Comparison of ENCODE assay signal across 8 mouse cellular contexts in the genomic region with DNA sequence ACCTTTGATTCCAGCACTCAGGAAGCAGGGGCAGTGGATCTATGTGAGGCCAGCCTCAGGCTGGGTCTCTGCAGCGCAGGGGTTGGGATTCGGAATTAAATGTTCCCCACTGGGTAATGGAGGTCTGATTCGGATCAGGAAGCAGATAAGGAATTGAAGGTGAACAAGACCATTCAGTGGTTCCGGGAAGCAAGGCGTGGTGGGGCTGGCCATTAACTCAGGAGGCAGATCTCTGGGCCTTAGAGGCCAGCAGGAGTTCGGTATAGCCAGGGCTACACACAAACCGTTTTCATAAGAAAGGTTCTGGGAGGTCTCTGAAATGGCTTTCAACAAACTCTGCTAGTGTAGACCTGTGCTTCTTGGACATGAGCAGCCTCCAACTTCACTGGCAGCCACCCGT. TPM values are rescaled to one million over a fixed set of nuclear protein-coding genes. Genes with fewer than 3 reads are reported as not detected.
DNase-seq lines count a peak whose midpoint lies in the region; ATAC-seq lines count a peak whose summit lies in the region.

No protein-coding gene starts in this region.

- H3K9ac ChIP-seq in forebrain, embryonic 13.5 days: peak overlapping the region; percentile 79
- H3K9ac ChIP-seq in liver, embryonic 12.5 days: peak overlapping the region; percentile 85

- no peaks in the 10 kb centered on the region for H3K9me3 ChIP-seq in forebrain, embryonic 13.5 days (replicated peaks)
- H3K9me3 ChIP-seq in liver, embryonic 12.5 days (replicated peaks): no peaks in the 10 kb centered on the region

- peak overlapping the region; percentile 100 for H3K4me3 ChIP-seq in forebrain, embryonic 13.5 days
- H3K4me3 ChIP-seq in liver, embryonic 12.5 days: peak overlapping the region; percentile 93

- peaks cover 17% of the 10 kb centered on the region for H3K36me3 ChIP-seq in forebrain, embryonic 13.5 days (ENCODE audit: poor library complexity, severe bottlenecking)
- peaks cover 21% of the 10 kb centered on the region for H3K36me3 ChIP-seq in liver, embryonic 12.5 days

- peak overlapping the region; percentile 100 for H3K27ac ChIP-seq in forebrain, embryonic 13.5 days
- peak overlapping the region; percentile 99 for H3K27ac ChIP-seq in liver, embryonic 12.5 days

- DNase-seq in heart, adult 11 months: peak; percentile 95
- DNase-seq in heart, adult 8-10 months (ENCODE audit: low spot score): no peak
- DNase-seq in 416B (ENCODE audit: low read depth): peak; percentile 59
- DNase-seq in ovary, postnatal 14 days (ENCODE audit: low spot score): no peak
- DNase-seq in cerebellum, adult 9-11 months: no peak
- no peak for DNase-seq in lung, postnatal 25 days (ENCODE audit: low spot score)

- H3K27me3 ChIP-seq in forebrain, embryonic 13.5 days: no peaks in the 10 kb centered on the region
- no peaks in the 10 kb centered on the region for H3K27me3 ChIP-seq in liver, embryonic 12.5 days (replicated peaks)

- H3K4me2 ChIP-seq in forebrain, embryonic 13.5 days: peak overlapping the region; percentile 91
- H3K4me2 ChIP-seq in liver, embryonic 12.5 days: peak overlapping the region; percentile 96

- no peak for ATAC-seq in forebrain, embryonic 13.5 days
- ATAC-seq in liver, embryonic 12.5 days: no peak

- H3K4me1 ChIP-seq in forebrain, embryonic 13.5 days: peaks cover 53% of the 10 kb centered on the region
- peaks cover 65% of the 10 kb centered on the region for H3K4me1 ChIP-seq in liver, embryonic 12.5 days

- WGBS in forebrain, embryonic 13.5 days: 19% methylated on average over 8 of the region's 8 CpGs
- 24% methylated on average over 8 of the region's 8 CpGs for WGBS in liver, embryonic 12.5 days (ENCODE audit: insufficient replicate concordance)

RNA-seq across cellular contexts. Expression of a gene that starts 1.4 kb away (rescaled TPM):
- 10 to 100 TPM; 45.4 to 57.7 (median 49.9) TPM for total RNA-seq in heart, adult 8-10 months (2022)
- polyA plus RNA-seq in forebrain, embryonic 13.5 days (2015; fragmentation: Nextera tagmentation; extraction: Ambion mirVana): 148 and 171 TPM in 2 replicates
- 207 and 211 TPM in 2 replicates for polyA plus RNA-seq in liver, embryonic 12.5 days (2016; fragmentation: Nextera tagmentation; extraction: Ambion mirVana)

RNA-seq across cellular contexts. Expression of a gene that starts 21.4 kb away (rescaled TPM):
- total RNA-seq in heart, adult 8-10 months (2022): 1 to 10 TPM in 1 of 4 experiments, not detected in 3; 2.4 TPM
- 12.8 and 15.9 TPM in 2 replicates for polyA plus RNA-seq in forebrain, embryonic 13.5 days (2015; fragmentation: Nextera tagmentation; extraction: Ambion mirVana)
- polyA plus RNA-seq in liver, embryonic 12.5 days (2016; fragmentation: Nextera tagmentation; extraction: Ambion mirVana): 38.4 and 38.6 TPM in 2 replicates

RNA-seq across cellular contexts. Expression of a gene that starts 21.6 kb away (rescaled TPM):
- total RNA-seq in heart, adult 8-10 months (2022): under 1 TPM in 3 of 4 experiments, not detected in 1; 0.19 to 0.41 (median 0.29) TPM
- polyA plus RNA-seq in forebrain, embryonic 13.5 days (2015; fragmentation: Nextera tagmentation; extraction: Ambion mirVana): 290 and 308 TPM in 2 replicates
- polyA plus RNA-seq in liver, embryonic 12.5 days (2016; fragmentation: Nextera tagmentation; extraction: Ambion mirVana): 8.2 and 10.0 TPM in 2 replicates

RNA-seq across cellular contexts. Expression of a gene that starts 32.0 kb away (rescaled TPM):
- total RNA-seq in heart, adult 8-10 months (2022): under 1 TPM in 3 of 4 experiments, not detected in 1; 0.31 to 0.75 (median 0.60) TPM
- 0.71 and 1.1 TPM in 2 replicates for polyA plus RNA-seq in forebrain, embryonic 13.5 days (2015; fragmentation: Nextera tagmentation; extraction: Ambion mirVana)
- polyA plus RNA-seq in liver, embryonic 12.5 days (2016; fragmentation: Nextera tagmentation; extraction: Ambion mirVana): 0.49 and 0.54 TPM in 2 replicates

RNA-seq across cellular contexts. Expression of a gene that starts 33.2 kb away (rescaled TPM):
- total RNA-seq in heart, adult 8-10 months (2022): under 1 TPM in 1 of 4 experiments, not detected in 3; 0.57 TPM
- 0.24 TPM in 1 of 2 replicates, not detected in the other for polyA plus RNA-seq in forebrain, embryonic 13.5 days (2015; fragmentation: Nextera tagmentation; extraction: Ambion mirVana)
- 12.1 and 15.4 TPM in 2 replicates for polyA plus RNA-seq in liver, embryonic 12.5 days (2016; fragmentation: Nextera tagmentation; extraction: Ambion mirVana)

Comparison
In these comparisons a context has a peak if more than half of its experiments do, and no peak if none do; other contexts are left out.
1. DNase-seq: peak in heart, adult 11 months (single experiment) and 416B (single experiment); none in heart, adult 8-10 months (single experiment), ovary, postnatal 14 days (single experiment), cerebellum, adult 9-11 months (single experiment) and lung, postnatal 25 days (single experiment).
2. RNA of a gene that starts 21.6 kb away (polyA plus RNA-seq): 290 to 308 TPM in forebrain, embryonic 13.5 days; 8.2 to 10.0 TPM in liver, embryonic 12.5 days; every median in the first group is over 10 times any median in the second.